Mouse (Mus musculus) T-cell, adult 2 months (primary cell): ENCODE measurements around the gene Rps27a.
"Not testable (repeated sequence)": the region's sequence is repeated elsewhere in the genome, so short reads cannot be mapped to it uniquely, and the experiment has no call there.

Experiments
- DNase-seq: peaks from one replicate; pipeline ENCODE4 v3.0.0; 2022; ENCODE audit warnings: low spot score

The Rps27a gene

DNA sequence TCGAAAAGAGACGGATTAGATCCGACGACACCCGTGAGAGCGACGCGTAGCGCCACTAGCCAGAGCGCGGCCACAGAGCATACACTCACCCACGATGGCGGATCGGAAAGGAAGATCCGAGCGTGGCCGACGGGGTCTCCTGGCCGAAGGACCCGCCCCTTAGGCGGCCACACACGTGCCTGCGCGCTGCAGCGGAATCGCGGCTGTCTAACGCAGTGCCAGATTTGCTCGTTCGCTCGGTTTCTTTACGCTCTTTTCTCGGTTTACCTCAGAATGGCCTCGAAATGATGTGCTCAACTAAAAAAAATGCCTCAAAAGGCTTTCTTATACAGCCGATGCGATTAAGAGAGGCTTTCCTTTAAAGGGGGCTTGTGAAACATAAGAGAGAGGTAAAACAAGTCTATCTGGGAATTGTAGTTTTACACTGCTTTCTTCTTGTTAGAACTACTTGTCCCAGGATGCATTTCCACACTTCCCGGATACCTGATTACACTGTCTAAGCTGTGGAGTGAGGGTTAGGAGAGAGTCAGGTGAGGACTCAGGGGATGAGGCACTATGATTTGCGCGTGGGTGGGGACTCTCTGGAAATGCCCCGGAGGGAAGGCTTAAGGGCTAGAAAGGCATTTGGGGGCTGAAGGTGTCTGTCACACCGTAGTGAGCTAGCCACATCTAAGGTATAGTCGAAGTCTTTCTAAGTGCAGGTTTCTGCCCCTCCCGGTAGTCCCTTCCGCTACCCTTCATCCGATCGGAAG, at the start of gene Rps27a, which contains the start of gene Clhc1:
Rps27a (minus strand) TSS at position 358 of the 752 bp plus-strand sequence.
Clhc1 (plus strand) TSS at position 199 of the 752 bp plus-strand sequence.
- DNase-seq = peak; percentile 91

DNA sequence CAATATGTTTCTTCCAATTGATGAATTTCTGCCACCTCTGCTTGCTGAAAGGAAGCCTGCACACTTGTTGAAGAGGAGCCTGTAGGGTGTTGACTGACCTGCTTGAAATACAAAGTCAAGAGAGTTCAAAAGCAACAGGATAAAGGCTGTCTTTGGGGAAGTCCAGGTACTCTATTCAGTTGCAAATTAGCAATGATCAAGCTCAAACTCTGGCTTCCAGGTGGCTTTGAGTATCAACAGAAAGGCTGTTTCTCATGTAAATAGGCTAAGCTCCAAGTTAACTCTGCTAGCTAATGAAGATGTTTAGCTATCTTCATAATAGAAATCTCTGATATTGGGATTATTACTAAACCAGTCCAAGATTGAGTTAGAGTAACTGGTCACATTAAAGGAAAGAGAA, 49.2 kb upstream of the Rps27a start:
- no peak for DNase-seq

DNA sequence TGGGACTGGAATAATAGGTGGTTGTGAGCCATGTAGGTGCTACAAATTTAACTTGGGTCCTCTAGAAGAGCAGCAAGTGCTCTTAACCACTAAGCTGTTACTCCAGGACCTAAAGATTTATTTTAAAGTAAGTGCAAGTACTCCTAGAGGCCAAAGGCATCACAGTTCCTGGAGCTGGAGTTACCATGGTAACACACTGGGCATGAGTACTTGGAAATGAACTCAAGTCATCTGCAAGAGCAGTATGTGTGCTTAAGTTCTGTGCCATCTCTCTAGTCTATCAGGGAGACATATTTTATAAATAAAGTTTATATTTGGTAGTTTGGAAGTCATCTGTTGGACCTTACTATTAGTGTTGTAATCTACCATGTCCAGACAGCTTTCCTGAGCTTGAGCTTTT, 47.3 kb upstream of the Rps27a start:
- DNase-seq = no peak

DNA sequence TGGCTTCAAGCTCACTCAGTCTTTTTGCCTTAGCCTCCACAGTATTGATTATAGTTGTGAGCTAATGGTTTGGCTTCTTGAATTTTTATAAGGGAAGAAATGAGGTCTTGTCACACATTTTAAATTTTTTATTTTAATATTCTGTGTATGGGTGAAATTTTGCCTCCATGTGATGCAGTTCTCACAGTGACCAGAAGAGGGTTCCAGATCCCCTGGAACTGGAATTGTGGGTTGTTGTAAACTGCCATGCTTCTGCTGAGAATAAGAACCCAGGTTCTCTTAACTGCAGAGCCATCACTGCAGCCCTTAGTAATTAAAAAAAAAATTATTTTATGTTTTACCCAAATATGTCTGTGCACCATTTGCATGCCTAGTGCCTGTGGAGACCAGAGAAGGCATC, 31.7 kb upstream of the Rps27a start:
- peak; percentile 9 for DNase-seq

DNA sequence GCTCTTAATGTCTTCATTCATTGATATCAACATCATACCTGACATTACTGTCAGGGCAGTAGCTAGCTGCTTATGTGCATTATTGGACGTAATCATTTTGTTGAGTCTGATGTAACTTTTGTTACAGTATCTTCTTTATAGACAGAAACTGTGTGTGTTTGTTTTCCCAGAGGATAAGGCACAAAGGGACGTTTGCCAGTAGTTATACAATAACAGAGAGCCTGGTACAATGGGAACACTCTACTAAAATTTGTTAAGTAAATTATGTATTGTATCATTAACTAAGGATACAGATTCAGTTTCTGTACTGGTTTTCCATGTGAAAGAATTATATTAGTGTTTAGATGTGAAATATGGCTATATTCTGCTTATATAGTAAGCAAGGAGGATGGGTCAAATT, 24.7 kb upstream of the Rps27a start:
- no peak for DNase-seq

DNA sequence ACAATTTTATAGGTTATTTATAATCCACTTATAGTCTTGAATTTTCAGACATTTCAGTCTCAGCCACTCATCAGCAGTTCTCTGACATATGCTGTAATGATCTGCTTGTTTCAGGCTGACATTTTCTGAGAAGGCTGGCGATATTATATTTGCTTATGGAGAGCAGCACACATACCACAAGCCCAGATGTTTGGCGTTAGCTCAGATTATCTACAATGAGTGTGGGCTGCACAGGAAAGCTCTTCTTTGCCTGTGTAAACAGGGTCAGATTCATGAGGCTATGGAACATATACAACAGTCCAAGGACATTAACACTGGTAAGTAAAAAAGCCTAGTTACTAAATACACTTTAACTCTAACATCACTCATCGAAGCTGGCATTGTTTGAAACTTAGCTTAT, 23.6 kb upstream of the Rps27a start:
- no peak for DNase-seq

DNA sequence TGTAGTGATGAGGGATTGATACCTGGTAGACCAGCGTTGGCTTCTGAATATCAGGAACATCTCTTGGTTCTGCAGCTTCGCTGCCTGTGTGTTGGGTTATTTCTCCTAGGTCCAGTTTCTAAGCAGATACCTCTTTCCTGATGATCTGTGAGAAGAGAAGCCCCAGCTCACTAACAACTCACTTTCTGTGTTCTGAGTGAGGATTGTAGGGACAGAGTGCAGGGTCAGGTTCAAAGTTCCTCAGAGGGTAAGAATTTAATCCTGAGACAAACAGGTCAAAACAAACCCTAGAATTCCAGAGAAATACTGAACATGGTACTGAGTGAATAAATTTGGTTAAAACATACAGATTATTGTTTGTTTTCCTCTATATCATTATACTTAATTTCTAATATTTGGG, 15.5 kb upstream of the Rps27a start:
- no peak for DNase-seq

DNA sequence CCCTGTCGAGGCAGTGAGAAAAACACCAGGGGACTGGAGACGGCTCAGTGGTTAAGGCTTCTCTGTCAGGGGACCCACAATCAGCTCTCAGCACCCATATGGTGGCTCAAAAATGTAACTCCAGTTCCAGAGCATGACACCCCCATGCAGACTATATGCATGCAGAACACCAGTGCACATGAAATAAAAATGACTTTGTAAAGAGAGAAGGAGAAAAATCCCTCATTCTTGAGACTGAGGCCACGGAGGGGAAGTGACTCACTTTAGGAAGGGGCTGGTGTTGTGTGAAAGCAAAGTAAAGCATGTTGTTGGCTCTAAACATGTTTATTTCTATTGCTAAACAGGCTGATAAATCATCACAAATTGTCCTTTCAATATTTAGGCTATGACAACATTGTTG, 13.1 kb upstream of the Rps27a start:
- no peak for DNase-seq

DNA sequence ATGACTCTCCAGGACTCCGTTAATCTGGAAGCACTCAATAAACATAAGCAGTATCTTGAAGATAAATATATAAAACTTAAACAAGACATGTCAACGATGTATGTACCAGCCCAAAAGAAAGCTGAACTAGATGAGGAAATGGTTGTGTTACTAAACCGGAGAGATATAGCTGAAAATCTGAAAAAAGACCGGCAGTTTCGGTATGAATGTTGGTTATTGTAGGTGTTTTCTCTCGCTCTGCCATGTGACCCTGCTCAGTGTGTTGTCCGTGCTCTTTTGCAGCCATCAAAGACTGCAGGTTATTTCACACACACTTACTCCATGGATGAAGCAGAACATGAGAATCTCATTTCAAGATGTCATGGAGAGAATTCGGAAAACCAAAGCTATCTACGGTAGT, 12.5 kb upstream of the Rps27a start:
- DNase-seq = no peak

DNA sequence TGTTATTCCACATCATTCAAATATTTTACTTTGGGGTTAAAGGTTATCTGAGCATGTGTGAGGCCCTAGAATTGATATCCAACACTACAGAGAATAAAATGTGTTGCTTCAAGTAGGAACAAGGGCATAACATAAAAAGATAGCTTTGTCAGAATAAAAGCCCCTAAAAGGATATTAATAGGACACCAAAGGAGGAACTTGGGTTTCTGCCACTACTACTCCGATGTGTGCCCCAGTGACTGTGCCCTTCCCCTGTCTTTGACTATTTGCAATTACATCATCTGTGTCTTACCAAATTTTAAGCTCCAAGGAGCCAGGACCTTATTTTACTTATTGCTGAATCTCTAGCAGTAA, 1.5 kb upstream of the Rps27a start:
- DNase-seq = no peak

DNA sequence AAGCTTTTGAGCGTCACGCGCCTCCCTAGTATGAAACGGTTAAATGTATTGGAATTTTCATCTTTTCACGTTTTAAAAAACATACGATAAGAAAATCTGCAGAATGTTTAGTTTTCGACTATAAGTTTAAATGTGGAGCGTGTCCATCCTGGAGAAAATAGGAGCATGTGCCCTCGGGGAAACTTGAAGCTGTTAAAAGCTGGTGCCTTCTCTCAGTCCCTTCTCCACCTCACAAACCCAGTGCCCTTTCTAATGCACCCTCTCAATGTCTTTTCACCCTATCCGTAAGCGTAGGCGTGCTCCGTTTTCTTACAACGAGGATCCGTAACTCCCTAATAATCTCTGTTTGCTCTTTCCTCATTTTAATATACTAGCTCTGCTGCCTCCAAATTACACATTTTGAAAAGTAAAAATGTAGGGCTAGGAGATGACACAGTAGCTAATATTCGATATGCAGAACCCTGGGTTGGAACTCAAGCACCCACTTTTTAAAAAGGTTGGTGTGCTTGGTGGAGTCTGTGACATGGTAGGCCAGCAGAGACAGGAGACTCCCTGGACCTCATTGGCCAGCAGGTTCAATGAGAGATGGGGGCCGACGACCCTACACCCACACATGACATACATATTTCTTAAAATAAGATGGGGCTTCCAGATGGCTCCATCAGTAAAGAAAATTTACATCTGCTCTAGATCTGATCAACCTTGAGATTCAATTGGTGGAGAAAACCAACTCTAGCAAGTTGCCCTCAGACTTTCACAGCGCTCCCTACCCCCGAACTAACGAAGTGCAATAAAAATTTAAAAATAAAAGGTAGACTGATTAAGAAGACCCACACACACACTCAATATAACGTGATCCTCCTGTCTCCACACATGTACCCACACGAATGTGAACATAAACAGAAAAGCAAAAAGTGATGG, 855 bp upstream of the Rps27a start:
- no peak for DNase-seq

DNA sequence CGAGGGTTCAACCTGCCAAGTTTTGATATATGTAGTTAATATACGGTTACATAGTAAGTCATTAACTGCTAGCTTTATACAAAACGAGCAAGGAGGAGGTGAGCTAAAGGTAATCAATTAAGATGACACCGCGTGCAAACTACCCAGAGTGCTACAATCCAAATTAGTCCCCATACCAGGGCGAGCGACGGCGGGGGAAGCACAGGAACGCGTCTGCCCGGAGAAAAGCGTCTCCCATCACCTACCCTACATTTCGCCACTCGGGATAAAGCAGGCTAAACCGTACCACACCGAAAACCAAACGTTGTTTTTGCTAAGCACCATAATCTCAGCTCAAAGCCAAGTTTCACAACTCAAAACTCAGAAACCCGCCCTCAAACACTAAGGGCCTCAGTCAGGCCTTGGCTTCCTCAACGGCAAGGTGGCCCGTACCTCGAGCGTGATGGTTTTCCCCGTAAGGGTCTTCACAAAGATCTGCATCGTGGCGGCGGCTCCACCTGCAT, 609 bp downstream of the Rps27a start:
- DNase-seq = no peak

DNA sequence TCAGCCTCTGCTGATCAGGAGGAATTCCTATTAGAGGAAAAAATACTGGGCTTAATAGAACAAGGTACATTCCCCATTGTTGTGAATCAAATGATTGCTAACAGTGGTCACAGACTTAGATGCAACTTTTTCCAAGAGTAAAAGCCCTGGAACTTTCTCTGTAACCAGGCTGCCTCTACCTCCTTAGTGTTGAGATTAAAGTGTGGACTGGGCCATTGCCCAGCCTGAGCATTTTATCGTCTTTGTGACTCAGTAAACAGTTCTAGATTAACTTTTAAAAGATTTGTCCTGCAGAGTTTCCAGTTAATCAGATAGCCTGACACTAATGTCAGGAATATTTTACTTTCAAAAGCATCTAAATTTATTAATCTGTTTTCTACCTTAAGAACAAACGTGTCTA, 1.1 kb downstream of the Rps27a start:
- DNase-seq = no peak

DNA sequence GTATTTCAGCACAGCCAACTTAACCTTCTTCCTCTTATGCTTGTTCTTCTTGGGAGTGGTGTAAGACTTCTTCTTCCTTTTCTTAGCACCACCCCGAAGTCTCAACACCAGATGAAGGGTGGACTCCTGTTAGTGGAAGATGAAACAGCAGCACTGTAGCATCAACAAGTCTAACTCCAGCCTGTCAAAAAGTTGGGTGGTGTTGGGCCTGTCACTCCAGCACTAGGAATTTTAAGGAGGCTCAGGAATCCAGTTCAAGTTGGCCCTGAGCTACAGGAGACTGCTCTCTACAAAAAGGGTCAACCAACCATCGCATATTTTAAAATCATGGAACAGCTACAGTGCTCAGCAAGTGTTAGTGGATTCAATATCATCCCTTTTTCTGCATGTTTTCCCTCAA, 1.6 kb downstream of the Rps27a start:
- DNase-seq = not testable (repeated sequence)

DNA sequence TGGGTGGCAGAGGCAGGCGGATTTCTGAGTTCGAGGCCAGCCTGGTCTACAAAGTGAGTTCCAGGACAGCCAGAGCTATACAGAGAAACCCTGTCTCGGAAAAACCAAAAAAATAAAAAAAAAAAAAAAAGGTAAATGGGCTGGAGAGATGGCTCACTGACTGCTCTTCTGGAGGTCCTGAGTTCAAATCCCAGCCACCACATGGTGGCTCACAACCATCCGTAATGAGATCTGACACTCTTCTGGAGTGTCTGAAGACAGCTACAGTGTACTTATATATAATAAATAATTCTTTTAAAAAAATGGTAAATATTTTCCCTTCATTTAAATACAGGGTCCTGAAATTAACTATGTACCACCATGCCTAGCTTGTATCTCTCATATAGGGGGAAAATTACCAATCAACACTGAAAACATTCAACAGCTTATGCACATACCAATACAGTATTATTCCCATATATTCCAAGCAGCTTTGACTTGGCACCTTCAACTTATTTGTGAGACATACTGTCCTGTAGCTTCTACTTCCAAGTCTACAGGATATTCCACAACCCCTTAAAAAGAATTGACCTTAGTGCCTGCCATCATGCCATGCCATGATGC, 2.7 kb downstream of the Rps27a start:
- not testable (repeated sequence) for DNase-seq

DNA sequence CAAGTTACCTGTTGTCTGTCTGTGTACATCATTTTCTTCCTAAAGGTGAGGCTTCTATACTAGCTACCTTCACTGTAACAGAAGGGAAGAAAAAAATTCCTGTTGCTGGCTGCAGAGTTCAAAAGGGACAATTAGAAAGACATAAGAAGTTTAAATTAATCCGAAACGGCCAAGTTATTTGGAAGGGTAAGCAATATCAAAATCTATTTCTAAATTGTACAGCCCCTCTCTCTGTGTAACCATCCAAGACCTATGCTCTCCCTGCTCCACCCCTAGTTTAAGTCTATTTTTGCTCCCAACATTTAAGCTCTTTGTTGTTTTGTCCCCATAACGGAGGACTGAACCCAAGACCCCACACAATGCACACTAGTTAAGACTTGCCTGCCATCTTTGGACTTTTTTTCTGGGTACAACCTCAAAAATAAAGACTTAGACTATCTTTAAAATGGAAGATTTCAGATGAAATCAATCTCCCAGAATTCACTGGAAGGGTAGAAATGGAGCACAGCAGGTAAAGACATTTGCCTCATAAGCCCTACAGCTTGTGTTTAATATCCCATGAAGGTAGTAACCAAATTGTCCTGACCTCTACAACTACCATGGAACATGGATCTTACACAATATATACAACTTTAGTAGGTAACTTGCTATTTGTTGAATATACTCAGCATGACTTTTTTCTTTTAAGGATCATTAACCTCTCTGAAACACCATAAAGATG, 3.5 kb downstream of the Rps27a start:
- DNase-seq = no peak

DNA sequence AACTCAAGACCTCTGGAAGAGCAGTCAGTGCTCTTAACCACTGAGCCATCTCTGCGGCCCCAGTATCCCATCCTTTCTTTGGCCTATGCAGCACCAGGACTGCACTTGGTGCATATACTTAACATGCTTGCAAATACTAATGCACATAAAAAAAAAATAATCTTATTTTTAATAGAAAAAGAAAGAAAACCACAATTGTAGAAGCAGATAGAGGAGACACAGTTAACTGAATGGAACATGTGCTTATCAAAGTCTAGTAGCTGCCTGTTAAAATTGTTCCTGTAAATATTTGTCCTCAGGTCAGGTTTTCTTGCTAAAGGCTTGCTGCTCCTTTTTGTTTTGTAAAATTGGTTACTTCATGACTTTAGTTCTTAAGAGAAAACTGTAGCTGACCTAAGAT, 9.7 kb downstream of the Rps27a start:
- DNase-seq = no peak

DNA sequence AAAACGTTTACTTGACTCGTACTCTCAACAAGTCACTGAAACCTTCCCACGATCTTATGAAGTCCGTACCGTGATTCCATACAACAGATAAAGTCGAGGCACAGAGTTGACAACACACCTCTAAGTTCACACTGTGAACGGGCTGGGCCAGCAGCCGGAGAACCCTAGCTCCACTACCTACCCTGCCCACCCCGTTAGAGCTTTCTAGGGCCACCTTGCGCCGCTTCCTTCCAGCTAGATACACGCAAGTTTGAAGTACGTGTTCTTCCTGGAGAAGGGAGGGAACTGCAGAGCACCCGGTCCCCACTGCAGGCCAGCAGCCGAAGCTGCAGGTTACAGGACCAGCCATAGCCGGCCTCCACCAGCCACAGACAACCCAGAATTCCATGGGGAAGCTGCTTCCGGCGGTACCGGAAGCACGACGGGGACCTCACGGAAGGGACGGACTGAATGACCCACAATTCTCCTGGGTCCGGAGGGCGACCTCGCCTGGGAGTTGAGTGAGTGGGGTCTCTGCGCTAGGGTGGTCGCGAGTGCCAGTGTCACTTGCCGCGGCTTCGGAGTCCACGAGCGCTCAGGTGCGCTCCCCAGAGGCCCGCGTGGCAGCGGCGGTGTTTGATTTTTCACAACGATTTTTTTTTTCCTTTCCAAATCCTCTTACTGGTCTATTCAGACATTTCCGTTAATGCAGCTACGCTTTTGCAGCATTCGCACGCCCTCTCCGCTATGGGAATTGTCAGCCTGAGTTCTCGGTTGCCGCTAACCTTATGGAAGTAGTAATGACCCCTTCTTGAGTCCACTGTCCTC, 21.7 kb downstream of the Rps27a start, which contains the start of gene Mtif2:
Mtif2 (plus strand) TSS at position 421 of the 807 bp plus-strand sequence.
- DNase-seq = peak; percentile 56

DNA sequence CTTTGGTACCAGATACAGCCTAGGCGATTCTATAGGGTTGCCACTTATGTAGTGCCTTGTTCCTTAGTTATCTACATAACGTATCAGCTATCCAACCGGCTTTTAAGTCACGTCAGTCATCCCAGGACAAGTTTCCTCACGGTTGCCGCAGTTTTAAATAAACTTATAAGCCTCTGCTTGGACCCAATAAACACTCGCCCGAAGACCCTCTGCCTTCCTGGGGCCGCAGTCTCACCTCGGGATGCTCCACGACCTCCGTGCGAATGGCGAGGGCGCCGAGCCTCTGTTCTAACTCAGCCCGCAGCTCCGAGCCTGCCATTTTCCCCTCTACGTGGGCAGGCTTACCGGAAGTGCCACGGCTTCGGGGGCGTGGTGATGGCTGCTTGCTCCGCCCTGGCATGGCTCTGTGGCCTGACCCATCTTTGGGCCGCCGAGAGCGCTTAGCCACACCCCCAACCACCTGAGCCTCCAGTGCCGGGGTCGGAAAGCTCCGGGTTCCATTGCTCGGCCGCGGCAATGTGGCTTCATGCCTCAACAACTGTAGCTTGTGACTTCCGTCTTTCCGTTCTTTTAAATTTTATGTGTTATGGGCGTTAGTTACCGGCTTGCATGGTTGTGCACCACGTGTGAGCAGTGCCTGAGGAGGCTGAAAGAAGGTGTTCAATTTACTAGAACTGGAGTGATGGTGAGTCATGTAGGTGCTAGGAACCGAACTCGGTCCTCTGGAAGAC, 33.1 kb downstream of the Rps27a start, which contains the start of gene Prorsd1:
Prorsd1 (minus strand) TSS at position 352 of the 731 bp plus-strand sequence.
- peak; percentile 91 for DNase-seq

DNA sequence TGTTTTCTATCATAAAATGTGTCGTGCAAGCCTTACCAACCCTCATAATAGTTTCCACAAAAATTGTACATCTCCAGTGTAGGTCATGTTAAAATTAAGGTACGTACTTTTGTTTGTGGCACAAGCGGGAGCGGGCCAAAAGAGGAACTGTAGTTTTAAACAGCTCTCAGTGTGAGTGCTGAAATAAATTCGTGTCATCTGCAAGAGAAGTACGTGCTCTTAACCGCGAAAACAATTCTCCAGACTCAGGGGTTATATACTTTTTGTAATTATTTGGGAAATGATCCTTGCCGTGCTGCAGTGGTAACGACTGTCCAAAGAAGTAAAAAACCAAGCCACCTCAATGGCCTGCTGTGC, 33.6 kb downstream of the Rps27a start:
- DNase-seq = no peak
